Mouse (Mus musculus) heart, postnatal 25 days (tissue): ENCODE measurements at regions not wholly inside any gene's neighbourhood (a gene's known extent, or its start where the extent isn't known, plus 50 kb on each side); places are given as distances from the start of the nearest gene placed in this dataset.

Experiments
- DNase-seq: peaks from one replicate; pipeline ENCODE4 v3.0.0; 2022; ENCODE audit warnings: low spot score
- intact Hi-C: fragments of 180-260 bp; cut with DNase I; formaldehyde crosslinking; loops from one replicate; pipeline ENCODE4 v1.15.1; 2025

DNA sequence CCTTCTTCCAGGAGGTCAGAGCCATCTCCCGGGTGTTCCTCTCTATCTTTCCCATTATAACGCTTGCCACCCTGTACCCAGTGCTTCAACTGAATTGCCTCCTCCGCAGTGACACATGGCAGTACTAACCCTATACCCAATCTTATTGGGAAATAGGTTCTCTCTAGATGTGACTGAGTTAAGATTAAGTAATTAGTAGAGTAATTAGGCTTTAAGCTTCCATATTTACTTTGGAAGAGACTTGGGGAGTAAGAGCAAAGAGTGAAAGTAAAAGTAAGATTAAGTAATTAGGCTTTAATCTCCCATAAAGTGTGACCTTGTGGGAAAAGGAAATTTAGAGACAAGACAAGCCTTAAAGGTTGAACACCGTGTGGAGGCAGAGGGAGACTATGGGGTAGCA, 148.7 kb upstream of the Prok2 start:
- no peak for DNase-seq
- intact Hi-C loops: no loop called here

DNA sequence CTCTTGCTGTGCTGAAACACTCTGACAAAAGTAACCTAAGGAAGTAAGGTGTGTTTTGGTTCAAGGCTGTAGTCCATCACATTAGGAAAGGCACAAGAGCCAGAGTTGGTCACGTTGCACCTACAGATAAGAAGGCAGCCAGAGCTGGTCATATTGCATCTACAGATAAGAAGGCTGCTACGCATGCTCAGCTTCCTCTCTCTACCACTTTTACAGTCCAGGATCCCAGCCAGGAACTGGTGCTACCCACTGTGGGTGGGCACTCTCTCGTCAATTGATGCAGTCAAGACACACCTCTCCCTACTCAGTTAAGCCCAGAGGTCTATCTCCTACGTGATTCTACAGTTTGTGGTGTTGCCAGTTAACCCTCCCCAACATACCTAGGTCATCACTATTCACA, 147.8 kb upstream of the Prok2 start:
- intact Hi-C loops: no loop called here
- no peak for DNase-seq

DNA sequence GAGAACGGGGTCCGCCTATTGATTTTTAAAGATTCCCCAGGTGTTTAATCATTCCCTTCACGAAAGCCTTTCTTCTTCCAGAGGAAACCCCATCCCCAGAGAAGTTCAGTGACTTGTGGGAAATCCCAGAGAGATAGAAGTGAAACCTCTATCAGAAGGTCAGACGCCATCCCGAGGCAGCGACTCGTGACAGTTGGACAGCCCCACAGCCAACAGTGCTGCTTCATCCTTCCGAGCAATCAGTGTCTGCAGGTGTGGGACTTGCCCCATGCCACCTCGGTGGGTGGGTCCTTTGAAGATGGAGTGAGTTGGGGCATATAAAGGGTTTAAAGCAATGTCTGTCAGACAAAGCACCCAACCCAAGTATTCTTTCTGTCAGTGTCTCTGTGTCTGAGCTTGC, 139.9 kb upstream of the Prok2 start:
- intact Hi-C loops: no loop called here
- no peak for DNase-seq

DNA sequence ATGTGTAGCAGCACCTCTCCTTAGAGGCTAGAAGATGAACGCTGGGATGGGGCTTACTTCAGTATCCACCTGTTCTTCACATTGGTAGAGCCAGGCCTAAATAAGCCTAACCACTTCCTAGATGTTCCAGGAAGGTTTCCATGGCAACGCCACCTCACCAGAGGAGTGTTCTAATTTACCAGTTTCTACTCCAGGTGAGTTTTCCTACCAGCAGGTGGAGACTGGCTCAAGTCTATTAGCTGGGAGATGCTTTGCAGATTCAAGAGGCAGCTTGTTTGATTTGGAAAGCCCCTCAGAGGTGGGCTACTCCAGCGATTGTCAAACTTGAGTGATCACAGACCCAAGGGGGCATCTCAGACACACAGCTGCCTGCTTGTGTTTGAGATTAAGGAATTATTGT, 138.8 kb upstream of the Prok2 start:
- intact Hi-C loops: no loop called here
- no peak for DNase-seq

DNA sequence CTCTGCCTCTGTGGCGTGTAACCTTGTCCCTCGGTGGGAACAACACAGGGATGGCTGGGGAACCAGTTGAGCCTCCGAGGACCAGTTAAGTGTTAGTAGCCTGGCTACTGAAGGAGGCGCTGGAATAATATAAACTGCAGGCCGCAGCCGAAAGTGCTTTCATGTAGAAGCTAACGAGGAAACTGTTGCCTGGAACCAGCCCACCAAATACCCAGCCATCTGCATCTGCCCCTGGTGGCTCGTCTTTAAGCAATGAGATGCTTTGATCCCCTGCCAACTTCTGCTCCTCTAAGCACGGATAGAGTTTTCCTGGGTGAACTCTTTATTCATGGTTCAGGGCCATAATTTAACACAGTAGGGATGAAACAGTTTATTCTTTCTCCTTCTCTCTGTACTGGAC, 137.2 kb upstream of the Prok2 start:
- no peak for DNase-seq
- intact Hi-C loops: no loop called here

DNA sequence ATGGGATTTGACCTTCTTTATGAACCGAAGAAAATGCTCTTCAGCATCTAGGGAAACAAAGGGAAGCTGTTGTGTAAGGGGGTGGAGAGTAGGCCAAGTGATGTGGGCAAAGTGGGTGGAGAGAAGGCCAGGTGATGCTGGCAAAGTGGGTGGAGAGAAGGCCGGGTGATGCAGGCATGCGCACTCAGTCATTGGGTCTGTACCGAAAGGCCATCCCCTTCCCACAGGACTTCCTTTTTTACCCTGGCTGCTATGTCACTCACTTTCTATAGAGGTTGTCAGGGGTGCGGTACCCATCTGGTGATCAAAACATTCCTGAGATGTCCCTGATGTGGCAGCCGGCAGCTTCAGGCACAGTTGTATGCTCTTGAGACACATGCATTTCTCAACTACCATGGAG, 131.2 kb upstream of the Prok2 start:
- intact Hi-C loops: no loop called here
- DNase-seq: no peak

DNA sequence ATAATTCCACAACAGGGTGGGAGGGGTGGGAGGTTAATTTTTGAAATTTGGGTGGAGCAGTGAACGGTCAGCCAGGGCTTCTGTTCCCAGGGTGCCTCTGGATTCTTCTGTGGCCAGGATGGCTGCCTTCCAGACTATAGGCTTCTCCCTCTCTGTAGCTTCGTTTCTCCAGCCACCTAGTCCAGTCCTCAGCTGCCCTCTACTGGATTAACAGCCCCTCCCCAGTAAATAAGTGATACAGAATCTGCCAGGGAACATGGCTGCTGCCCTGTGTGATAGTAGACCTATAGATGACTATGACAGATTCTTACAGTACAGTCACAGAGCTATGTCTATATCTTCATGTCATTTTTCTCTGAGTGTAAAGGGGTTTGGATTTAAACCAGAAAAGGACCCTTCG, 127.5 kb upstream of the Prok2 start:
- intact Hi-C loops: no loop called here
- no peak for DNase-seq

DNA sequence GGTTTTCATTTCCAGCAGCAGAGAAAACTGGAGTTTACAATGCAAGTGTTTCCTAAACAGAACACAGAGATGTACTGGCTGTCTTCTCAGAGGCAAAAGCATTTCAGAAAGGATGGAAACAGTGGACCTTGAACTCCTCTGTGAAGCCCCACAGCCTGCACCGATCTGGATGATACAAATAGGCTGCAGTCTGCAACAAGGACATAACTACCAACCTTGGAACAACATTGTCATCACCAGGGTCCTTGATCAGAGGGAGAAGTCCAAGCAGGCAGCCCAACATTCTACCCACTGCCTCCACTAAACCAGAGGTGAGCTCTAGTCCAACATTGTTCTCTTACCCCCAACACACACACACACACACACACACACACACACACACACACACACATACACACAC, 124.5 kb upstream of the Prok2 start:
- intact Hi-C loops: no loop called here
- no peak for DNase-seq

DNA sequence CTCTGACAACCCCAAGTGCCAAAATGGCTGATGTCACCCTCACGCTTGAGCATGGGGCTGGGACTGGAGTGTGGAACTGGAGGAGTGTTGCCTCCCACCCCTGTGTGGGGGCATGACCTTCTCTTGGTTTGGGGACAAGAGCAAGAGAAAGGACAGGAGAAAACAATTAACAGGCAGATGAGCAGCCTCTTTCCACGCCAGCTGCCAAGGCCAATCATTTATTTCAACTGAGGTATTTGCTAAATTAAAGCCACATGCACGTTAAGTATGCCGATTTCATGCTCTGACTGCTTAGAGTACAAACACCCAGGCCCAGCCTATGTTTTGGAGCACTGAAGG, 119.3 kb upstream of the Prok2 start:
- intact Hi-C loops: no loop called here
- no peak for DNase-seq

DNA sequence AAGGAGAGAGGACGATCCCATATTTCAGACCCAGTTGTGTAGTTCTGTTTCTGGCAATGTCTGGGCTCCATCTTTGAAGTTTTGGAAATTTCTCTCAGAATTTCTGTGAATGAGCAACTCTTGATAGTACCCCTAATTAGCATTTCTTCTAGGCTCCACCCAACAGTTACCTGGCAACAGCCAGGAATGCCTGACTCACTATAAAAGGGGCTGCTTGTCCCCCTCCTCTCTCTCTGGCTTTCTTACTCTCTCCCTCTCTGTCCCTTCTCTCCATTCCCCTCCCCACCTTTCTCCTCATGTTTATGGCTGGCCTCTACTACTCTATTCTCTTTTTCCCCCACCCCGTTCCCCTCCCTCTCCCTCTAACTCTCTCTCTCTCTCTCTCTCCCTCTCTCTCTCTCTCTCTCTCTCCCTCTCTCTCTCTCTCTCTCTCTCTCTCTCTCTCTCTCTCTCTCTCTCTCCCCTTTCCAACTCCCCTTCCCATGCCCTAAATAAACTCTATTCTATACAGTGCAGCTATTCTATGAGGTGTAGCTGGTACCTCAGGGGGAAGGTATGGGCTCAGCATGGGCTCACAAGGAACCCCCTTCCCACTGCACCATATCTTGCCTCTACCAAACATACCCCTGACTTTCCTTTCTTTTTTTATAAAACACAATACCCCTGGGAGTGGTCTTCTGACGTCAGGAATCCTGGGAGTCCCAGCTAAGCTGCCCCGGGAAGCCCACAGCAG, 118.7 kb upstream of the Prok2 start:
- intact Hi-C loops: no loop called here
- no peak for DNase-seq

DNA sequence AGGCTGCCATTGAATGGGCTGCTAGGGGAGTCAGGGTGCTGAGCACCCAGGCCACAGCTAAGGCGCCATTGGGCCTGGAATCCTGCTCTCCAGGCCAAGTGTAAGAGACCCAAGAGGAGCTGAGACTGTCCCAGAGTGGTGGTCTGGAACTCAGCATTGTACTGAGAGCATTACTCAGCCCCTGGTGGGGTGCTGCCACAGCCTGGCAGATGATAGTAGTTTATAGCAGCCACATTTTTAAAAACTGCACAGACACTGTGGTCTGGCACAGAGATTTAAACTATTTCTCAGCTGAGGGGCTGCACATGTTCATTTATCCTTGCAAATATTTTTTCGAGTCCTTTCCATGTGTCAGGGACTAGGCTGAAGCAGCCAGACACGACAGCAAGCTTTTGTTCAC, 117.3 kb upstream of the Prok2 start:
- intact Hi-C loops: no loop called here
- no peak for DNase-seq

DNA sequence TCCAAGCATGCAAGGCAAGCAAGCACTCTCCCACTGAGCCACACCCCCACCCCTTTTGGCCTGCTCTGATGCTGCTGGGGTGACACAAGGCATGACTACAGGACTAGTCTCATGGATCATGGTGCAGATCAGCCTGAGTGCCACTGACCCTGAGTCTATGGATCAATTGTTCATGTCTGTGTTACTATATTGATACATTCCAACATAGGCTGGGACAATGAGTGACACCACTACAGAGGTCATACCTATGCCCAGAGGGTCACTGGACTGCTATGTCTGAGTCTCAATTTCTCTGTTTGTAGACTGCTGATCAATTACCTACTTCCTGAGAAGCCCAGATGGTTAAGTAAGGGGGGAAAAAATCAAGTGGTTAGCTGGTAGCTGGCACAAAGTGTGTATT, 116.5 kb upstream of the Prok2 start:
- intact Hi-C loops: no loop called here
- DNase-seq: no peak

DNA sequence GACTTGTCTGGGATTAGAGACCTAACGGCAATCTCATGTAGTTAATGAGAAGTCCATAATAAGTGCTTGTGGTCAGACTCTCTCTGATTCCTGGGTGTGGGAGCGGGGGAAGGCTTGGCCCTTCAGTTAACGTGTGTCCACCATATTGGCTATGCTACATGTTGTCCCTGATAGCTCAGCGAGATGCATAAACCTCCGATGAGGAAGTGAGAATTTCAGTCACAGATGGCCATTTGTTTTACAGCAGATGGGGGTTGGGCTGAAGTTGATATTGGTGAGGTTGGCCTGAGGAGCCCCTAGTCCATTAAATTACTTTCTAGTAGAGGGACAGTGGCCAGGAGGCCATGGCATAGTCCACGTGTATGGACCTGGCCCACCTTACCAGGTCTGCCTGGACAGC, 114.6 kb upstream of the Prok2 start:
- no peak for DNase-seq
- intact Hi-C loops: no loop called here

DNA sequence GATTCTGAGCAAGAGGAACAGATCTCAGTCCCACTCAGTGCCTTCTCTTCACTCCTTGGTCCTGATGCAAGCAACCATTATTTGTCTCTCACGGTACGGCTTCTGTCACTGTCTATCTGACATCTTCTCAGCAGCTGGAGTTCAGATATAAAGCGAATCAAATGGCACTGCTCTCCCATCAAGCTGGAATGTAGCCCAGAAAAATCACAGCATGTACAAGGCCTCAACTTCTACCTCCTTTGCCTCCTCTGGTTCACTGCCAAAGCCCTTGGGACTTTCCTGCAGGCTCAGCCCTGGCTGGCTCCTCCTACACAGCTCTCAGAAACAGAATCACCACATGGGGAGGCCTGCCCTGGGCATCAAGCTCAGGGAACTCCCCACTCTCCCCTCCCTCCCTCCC, 107.1 kb upstream of the Prok2 start:
- DNase-seq: no peak
- intact Hi-C loops: no loop called here

DNA sequence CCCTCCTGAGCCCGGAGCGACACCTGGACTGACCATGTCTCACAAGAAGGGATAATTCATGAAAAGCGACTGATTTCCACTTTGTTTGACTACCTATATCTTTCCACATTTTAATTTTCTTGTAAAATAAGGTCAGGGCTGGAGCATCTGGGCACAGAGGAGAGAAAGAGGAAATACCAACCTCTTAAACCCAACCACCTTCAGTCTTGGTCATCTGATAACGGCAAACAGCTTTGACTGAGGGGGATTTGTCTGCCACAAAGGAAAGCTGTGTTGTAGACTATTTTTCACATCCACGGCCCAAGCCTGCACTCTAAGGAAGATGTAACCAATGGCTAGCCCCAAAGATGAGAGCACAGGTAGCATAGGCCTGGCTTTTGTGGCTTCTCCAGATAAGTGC, 101.4 kb upstream of the Prok2 start:
- intact Hi-C loops: no loop called here
- no peak for DNase-seq

DNA sequence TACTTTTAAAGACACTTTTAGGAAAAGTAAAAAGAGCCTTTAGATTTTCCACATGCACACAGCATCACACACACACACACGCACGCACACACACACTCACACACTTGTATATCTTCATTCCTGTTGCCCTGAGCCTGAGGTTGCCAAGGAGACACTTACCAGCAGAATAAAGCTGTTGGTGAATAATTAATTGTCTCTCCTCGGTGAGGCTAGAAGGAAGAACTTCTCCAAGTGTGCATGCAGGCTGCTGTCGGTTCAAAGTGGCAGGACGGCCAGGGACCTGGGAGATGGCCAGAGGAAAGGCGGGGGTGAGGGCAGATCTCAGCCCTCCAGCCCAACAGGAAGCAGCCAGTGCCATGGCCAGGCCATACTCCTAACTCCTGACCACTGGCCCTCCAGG, 98.6 kb upstream of the Prok2 start:
- intact Hi-C loops: no loop called here
- no peak for DNase-seq

DNA sequence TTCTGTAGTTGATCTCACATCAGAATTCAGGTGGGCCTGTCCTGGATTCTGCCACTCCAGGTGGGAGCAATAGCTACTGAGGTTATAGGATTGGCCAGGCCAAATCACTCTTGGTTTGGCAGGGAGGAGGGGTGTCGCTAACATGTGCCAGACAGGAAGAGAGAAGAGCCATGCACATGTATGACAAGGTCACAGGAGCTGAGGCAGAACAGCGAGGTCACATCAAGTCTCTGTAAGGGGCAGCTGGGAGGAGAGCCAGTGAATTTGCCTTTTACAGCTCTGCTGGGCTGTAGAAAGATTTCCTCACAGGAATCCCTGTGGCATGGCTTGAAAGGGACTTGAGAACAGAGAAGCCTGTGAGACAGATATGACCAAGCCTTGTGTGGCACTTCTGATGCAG, 96.3 kb upstream of the Prok2 start:
- DNase-seq: no peak
- intact Hi-C loops: no loop called here

DNA sequence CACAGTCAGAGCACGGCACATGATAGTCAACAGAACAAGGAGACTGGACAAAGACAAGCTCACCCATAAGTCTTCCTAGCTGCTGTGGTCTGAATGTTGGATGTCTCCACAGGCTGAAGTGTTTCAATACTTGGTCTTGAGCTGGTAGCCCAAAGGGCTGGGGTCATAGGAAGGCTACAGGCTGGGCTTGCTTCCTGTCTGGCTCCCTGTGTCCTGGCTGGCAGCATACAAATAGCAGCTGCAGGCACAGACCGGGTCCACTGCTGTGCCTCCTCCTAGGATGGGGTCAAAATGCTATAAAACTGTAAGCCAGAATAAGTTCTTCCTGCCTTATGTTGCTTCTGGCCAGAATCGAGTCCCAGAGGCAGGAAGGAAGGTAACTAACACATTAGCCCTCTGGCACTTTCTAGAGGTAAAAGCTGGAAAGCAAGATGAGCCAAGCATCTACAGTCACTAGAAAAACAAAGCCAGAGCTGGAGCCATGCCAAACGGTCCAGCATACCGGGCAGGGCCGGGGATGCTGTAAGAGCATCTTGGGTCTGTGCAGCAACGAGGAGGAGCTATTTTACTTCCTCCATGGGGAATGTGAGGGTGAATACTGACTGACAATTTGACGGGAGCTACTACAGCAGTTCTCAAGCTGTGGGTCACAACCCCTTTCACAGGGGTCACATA, 93.2 kb upstream of the Prok2 start:
- no peak for DNase-seq
- intact Hi-C loops: no loop called here

DNA sequence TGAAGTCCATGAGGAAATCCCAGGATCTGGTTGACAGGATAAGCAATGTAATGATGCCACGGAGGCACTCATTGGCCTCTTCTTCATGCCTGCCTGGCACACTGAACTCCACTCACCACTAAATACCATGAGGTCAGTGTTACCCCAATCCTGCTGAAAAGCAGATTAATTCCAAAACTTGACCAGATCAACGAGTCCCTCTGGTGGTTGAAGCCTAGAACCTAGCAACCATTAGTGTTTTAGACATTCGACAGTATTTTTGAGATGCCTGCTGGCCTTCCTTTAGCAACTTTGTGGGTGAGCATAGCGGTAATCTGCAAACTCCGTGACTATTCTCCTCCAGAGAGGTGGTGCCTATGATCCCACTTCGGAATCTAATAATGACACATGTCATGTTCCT, 92.3 kb upstream of the Prok2 start:
- DNase-seq: no peak
- intact Hi-C loops: no loop called here

DNA sequence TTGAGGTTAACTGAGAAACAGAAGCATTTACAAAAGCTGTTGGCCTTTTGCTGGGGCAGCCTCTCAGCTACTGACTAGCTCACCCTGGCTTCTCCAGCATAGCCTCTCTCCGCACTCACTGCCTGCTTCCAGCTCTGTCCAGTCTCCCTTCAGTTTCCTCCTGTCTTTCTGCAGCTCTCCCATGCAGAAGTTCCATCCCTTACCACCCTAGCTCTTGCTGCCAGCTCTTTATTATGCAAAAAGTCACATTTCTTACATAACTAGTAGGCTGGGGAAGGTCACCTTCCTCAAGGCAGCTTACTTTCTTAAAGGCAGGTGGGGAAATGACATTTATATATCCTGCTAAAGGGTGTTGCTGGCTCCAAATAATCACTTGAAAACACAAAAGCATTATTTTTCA, 91.1 kb upstream of the Prok2 start:
- intact Hi-C loops: no loop called here
- DNase-seq: no peak

DNA sequence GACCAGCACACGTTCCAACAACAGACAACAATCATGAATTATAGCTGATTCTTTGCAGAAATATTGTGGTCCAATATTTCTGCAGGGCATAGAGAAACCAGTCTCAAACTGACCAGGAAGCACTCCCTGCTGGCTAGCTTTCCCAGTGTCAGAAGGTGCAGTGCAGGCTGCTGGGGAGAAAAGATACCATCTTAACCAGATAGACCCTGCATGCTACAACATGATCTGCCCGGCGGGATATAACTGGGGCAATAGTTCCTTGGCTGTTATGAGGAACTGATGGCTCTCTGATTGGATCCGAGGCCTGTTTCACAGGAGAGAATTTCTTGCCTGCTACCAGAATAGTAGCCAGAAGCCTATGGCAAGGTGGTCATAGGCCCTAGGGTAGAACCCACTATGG, 86.9 kb upstream of the Prok2 start:
- intact Hi-C loops: no loop called here
- DNase-seq: no peak

DNA sequence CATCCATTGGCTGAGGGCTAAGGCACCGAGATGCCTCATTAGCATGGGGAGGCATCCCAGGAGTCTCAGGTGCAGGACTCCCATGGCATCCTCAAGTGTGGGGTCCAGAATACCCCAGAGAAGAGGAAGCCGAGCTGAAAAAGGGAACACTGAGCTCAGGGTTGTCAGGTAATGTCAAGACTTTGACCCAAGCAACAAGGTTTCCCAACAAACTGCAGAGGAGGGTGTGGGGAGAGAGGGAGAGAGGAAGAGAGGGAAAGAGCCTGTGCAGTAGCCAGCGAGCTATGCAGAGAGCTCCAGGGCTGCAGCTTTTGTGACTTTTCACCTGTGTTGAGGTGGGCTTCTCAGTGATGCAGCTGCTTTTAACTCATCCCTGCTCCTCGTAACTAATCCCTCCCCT, 85.7 kb upstream of the Prok2 start:
- no peak for DNase-seq
- intact Hi-C loops: no loop called here
